13 mouse cellular contexts compared by ENCODE assay signal in genomic region chr4:151088819-151089218, GRCm38 (mm10). TPM values are rescaled to one million over a fixed set of nuclear protein-coding genes. Genes with fewer than 3 reads are reported as not detected.
DNase-seq lines count a peak whose midpoint lies in the region; ATAC-seq lines count a peak whose summit lies in the region.
"Had no signal": no experiment of that assay in that cellular context is flagged by ENCODE, and none has a peak within 500 bp of the region (broad histone marks: within the 10 kb centered on the region; RNA-seq: fewer than 3 reads in every experiment).

No protein-coding gene starts in this region.

- H3K9me3 ChIP-seq in embryonic facial prominence, embryonic 14.5 days (ENCODE audit: control insufficient read depth, low read length): no peaks in the 10 kb centered on the region
- no peaks in the 10 kb centered on the region for H3K9me3 ChIP-seq in embryonic facial prominence, embryonic 10.5 days
- H3K9me3 ChIP-seq in hindbrain, embryonic 13.5 days: no peaks in the 10 kb centered on the region
- no peaks in the 10 kb centered on the region for H3K9me3 ChIP-seq in hindbrain, embryonic 11.5 days (ENCODE audit: control insufficient read depth, low read length)
- no peaks in the 10 kb centered on the region for H3K9me3 ChIP-seq in heart, embryonic 16.5 days (replicated peaks; ENCODE audit: control insufficient read depth, low read length)
- H3K9me3 ChIP-seq: embryonic facial prominence, embryonic 13.5 days; intestine, embryonic 15.5 days; limb, embryonic 15.5 days; midbrain, embryonic 10.5 days had no signal

- peaks cover 16% of the 10 kb centered on the region; the same call in 1 of the 2 replicates for H3K36me3 ChIP-seq in embryonic facial prominence, embryonic 14.5 days (ENCODE audit: control insufficient read depth, insufficient read depth, low read length)
- peaks cover 51% of the 10 kb centered on the region for H3K36me3 ChIP-seq in embryonic facial prominence, embryonic 10.5 days (replicated peaks)
- H3K36me3 ChIP-seq in hindbrain, embryonic 13.5 days: peaks cover 49% of the 10 kb centered on the region
- peaks cover 9% of the 10 kb centered on the region; the same call in 1 of the 2 replicates for H3K36me3 ChIP-seq in hindbrain, embryonic 11.5 days (ENCODE audit: control insufficient read depth, insufficient read depth, low read length)
- peaks cover 7% of the 10 kb centered on the region; the same call in 1 of the 2 replicates for H3K36me3 ChIP-seq in heart, embryonic 16.5 days (ENCODE audit: control insufficient read depth, insufficient read depth)
- H3K36me3 ChIP-seq: intestine, embryonic 15.5 days had no signal

- WGBS in embryonic facial prominence, embryonic 14.5 days: 84% methylated on average over 14 of the region's 14 CpGs
- 91% methylated on average over 14 of the region's 14 CpGs for WGBS in embryonic facial prominence, embryonic 10.5 days
- 96% methylated on average over 14 of the region's 14 CpGs for WGBS in hindbrain, embryonic 13.5 days
- WGBS in hindbrain, embryonic 11.5 days: 92% methylated on average over 14 of the region's 14 CpGs
- WGBS in heart, embryonic 16.5 days: 74% methylated on average over 14 of the region's 14 CpGs

- no peak overlapping the region for H3K27ac ChIP-seq in embryonic facial prominence, embryonic 14.5 days (replicated peaks; ENCODE audit: low read depth, low read length)
- H3K27ac ChIP-seq in embryonic facial prominence, embryonic 10.5 days (replicated peaks): no peak overlapping the region; the same call in 1 of the 2 replicates
- H3K27ac ChIP-seq in hindbrain, embryonic 13.5 days: no peak overlapping the region
- no peak overlapping the region for H3K27ac ChIP-seq in hindbrain, embryonic 11.5 days (ENCODE audit: low read depth, low read length)
- peak overlapping the region; percentile 49 for H3K27ac ChIP-seq in heart, embryonic 16.5 days (ENCODE audit: low read length)
- H3K27ac ChIP-seq: embryonic facial prominence, embryonic 13.5 days; intestine, embryonic 15.5 days; limb, embryonic 15.5 days; midbrain, embryonic 10.5 days had no signal

- H3K9ac ChIP-seq in embryonic facial prominence, embryonic 14.5 days (ENCODE audit: low read depth, low read length): peak overlapping the region; percentile 34; the same call in 1 of the 2 replicates
- H3K9ac ChIP-seq in hindbrain, embryonic 13.5 days: peak overlapping the region; percentile 4; the same call in 1 of the 2 replicates
- H3K9ac ChIP-seq in hindbrain, embryonic 11.5 days (ENCODE audit: low read depth, low read length): no peak overlapping the region
- peak overlapping the region; percentile 26; the same call in 1 of the 2 replicates for H3K9ac ChIP-seq in heart, embryonic 16.5 days (ENCODE audit: low read length)
- H3K9ac ChIP-seq: embryonic facial prominence, embryonic 13.5 days; intestine, embryonic 15.5 days; limb, embryonic 15.5 days had no signal

- ATAC-seq in embryonic facial prominence, embryonic 14.5 days (ENCODE audit: low read depth): no peak
- ATAC-seq in hindbrain, embryonic 13.5 days (ENCODE audit: low FRiP score): no peak
- ATAC-seq in hindbrain, embryonic 11.5 days (ENCODE audit: low FRiP score): no peak
- no peak for ATAC-seq in heart, embryonic 16.5 days (replicated peaks; ENCODE audit: extremely low read depth, insufficient read depth, low FRiP score)
- ATAC-seq: intestine, embryonic 15.5 days had no signal

- DNase-seq in embryonic facial prominence, embryonic 14.5 days (ENCODE audit: low spot score): no peak
- no peak for DNase-seq in embryonic facial prominence, embryonic 10.5 days (ENCODE audit: low spot score)
- no peak for DNase-seq in hindbrain, embryonic 11.5 days (ENCODE audit: low spot score)
- DNase-seq in cerebellum, adult 8-10 months: peak; percentile 82
- DNase-seq in thymus, postnatal 4 days: no peak
- DNase-seq in kidney, postnatal 25 days: no peak

- H3K27me3 ChIP-seq in embryonic facial prominence, embryonic 14.5 days (replicated peaks; ENCODE audit: control insufficient read depth, insufficient read depth, low read length): no peaks in the 10 kb centered on the region
- no peaks in the 10 kb centered on the region for H3K27me3 ChIP-seq in embryonic facial prominence, embryonic 10.5 days (replicated peaks; ENCODE audit: low read depth, poor library complexity, severe bottlenecking)
- H3K27me3 ChIP-seq in hindbrain, embryonic 13.5 days: no peaks in the 10 kb centered on the region
- no peaks in the 10 kb centered on the region for H3K27me3 ChIP-seq in hindbrain, embryonic 11.5 days (ENCODE audit: control insufficient read depth, insufficient read depth, low read length)
- H3K27me3 ChIP-seq in heart, embryonic 16.5 days (ENCODE audit: control insufficient read depth, insufficient read depth, low read length): no peaks in the 10 kb centered on the region
- H3K27me3 ChIP-seq: embryonic facial prominence, embryonic 13.5 days; intestine, embryonic 15.5 days; limb, embryonic 15.5 days had no signal

- H3K4me3 ChIP-seq in embryonic facial prominence, embryonic 14.5 days (ENCODE audit: low read depth, low read length): no peak overlapping the region
- no peak overlapping the region for H3K4me3 ChIP-seq in embryonic facial prominence, embryonic 10.5 days
- H3K4me3 ChIP-seq in hindbrain, embryonic 13.5 days: no peak overlapping the region
- H3K4me3 ChIP-seq in hindbrain, embryonic 11.5 days (ENCODE audit: low read depth, low read length): no peak overlapping the region
- no peak overlapping the region for H3K4me3 ChIP-seq in heart, embryonic 16.5 days (ENCODE audit: low read length)
- H3K4me3 ChIP-seq: embryonic facial prominence, embryonic 13.5 days; intestine, embryonic 15.5 days; limb, embryonic 15.5 days; midbrain, embryonic 10.5 days had no signal

- no peak overlapping the region for H3K4me2 ChIP-seq in embryonic facial prominence, embryonic 14.5 days (ENCODE audit: low read depth, low read length)
- H3K4me2 ChIP-seq in hindbrain, embryonic 13.5 days: no peak overlapping the region
- H3K4me2 ChIP-seq in hindbrain, embryonic 11.5 days (replicated peaks; ENCODE audit: low read depth, low read length): no peak overlapping the region
- H3K4me2 ChIP-seq in heart, embryonic 16.5 days (ENCODE audit: low read depth, low read length): no peak overlapping the region
- H3K4me2 ChIP-seq: embryonic facial prominence, embryonic 13.5 days; intestine, embryonic 15.5 days; limb, embryonic 15.5 days had no signal

- no peaks in the 10 kb centered on the region for H3K4me1 ChIP-seq in embryonic facial prominence, embryonic 14.5 days (ENCODE audit: control insufficient read depth, insufficient read depth, low read length)
- peaks cover 7% of the 10 kb centered on the region for H3K4me1 ChIP-seq in embryonic facial prominence, embryonic 10.5 days
- H3K4me1 ChIP-seq in hindbrain, embryonic 13.5 days (replicated peaks): peaks cover 16% of the 10 kb centered on the region
- no peaks in the 10 kb centered on the region for H3K4me1 ChIP-seq in hindbrain, embryonic 11.5 days (replicated peaks; ENCODE audit: control insufficient read depth, insufficient read depth, low read length)
- H3K4me1 ChIP-seq in heart, embryonic 16.5 days (ENCODE audit: control insufficient read depth, insufficient read depth, low read length): peaks cover 53% of the 10 kb centered on the region
- H3K4me1 ChIP-seq: embryonic facial prominence, embryonic 13.5 days; intestine, embryonic 15.5 days; limb, embryonic 15.5 days had no signal

RNA-seq across cellular contexts. Expression of gene Gm13090, which starts 0.6 kb away (rescaled TPM):
- not detected in 2 replicates for polyA plus RNA-seq in embryonic facial prominence, embryonic 14.5 days (2014; fragmentation: Nextera tagmentation; extraction: Ambion mirVana)
- polyA plus RNA-seq in embryonic facial prominence, embryonic 10.5 days (2016; fragmentation: Nextera tagmentation; extraction: Ambion mirVana): not detected in 2 replicates
- polyA plus RNA-seq in hindbrain, embryonic 13.5 days (2015; fragmentation: Nextera tagmentation; extraction: Ambion mirVana): not detected in 2 replicates
- 0.21 and 0.56 TPM in 2 replicates for polyA plus RNA-seq in hindbrain, embryonic 11.5 days (2014; fragmentation: Nextera tagmentation; extraction: Ambion mirVana)
- polyA plus RNA-seq in heart, embryonic 16.5 days (2015; fragmentation: Nextera tagmentation; extraction: Ambion mirVana): 0.20 TPM in 1 of 2 replicates, not detected in the other
- polyA plus RNA-seq: embryonic facial prominence, embryonic 13.5 days; intestine, embryonic 15.5 days; limb, embryonic 15.5 days; lung, embryonic 16.5 days; midbrain, embryonic 10.5 days had no signal

RNA-seq across cellular contexts. Expression of gene Vamp3, which starts 31.1 kb away (rescaled TPM):
- 51.7 and 54.5 TPM in 2 replicates for polyA plus RNA-seq in embryonic facial prominence, embryonic 14.5 days (2014; fragmentation: Nextera tagmentation; extraction: Ambion mirVana)
- 105 and 110 TPM in 2 replicates for polyA plus RNA-seq in embryonic facial prominence, embryonic 10.5 days (2016; fragmentation: Nextera tagmentation; extraction: Ambion mirVana)
- polyA plus RNA-seq in hindbrain, embryonic 13.5 days (2015; fragmentation: Nextera tagmentation; extraction: Ambion mirVana): 59.9 and 61.5 TPM in 2 replicates
- polyA plus RNA-seq in hindbrain, embryonic 11.5 days (2014; fragmentation: Nextera tagmentation; extraction: Ambion mirVana): 80.7 and 103 TPM in 2 replicates
- 101 and 106 TPM in 2 replicates for polyA plus RNA-seq in heart, embryonic 16.5 days (2015; fragmentation: Nextera tagmentation; extraction: Ambion mirVana)

RNA-seq across cellular contexts. Expression of gene Per3, which starts 44.4 kb away (rescaled TPM):
- 6.0 and 6.7 TPM in 2 replicates for polyA plus RNA-seq in embryonic facial prominence, embryonic 14.5 days (2014; fragmentation: Nextera tagmentation; extraction: Ambion mirVana)
- 7.8 TPM in 2 replicates for polyA plus RNA-seq in embryonic facial prominence, embryonic 10.5 days (2016; fragmentation: Nextera tagmentation; extraction: Ambion mirVana)
- 3.7 and 4.2 TPM in 2 replicates for polyA plus RNA-seq in hindbrain, embryonic 13.5 days (2015; fragmentation: Nextera tagmentation; extraction: Ambion mirVana)
- 4.5 and 5.2 TPM in 2 replicates for polyA plus RNA-seq in hindbrain, embryonic 11.5 days (2014; fragmentation: Nextera tagmentation; extraction: Ambion mirVana)
- polyA plus RNA-seq in heart, embryonic 16.5 days (2015; fragmentation: Nextera tagmentation; extraction: Ambion mirVana): 6.8 and 6.9 TPM in 2 replicates
